Mouse (Mus musculus) bone marrow macrophage, adult 2 months (primary cell): Measurements from ENCODE around the gene Bach2. TPM values are rescaled to one million over a fixed set of nuclear protein-coding genes. Genes with fewer than 3 reads are reported as not detected.

Source experiments
- H3K27ac ChIP-seq: 2 replicates; pipeline ENCODE4 v1.5.1; 2012; ENCODE audit warnings: low read depth, low read length; ENCODE audit not compliant: insufficient read depth
- H3K4me1 ChIP-seq: 2 replicates; pipeline ENCODE4 v1.6.1; 2012; ENCODE audit warnings: low read length; ENCODE audit not compliant: control insufficient read depth, insufficient read depth
- H3K4me3 ChIP-seq: 2 replicates; pipeline ENCODE4 v1.5.1; 2012; ENCODE audit warnings: mild to moderate bottlenecking, low read length, moderate library complexity; ENCODE audit not compliant: insufficient read depth
- CTCF ChIP-seq: IDR thresholded peaks from 2 replicates; pipeline ENCODE4 v1.5.1; 2012; ENCODE audit warnings: low read depth, mild to moderate bottlenecking, low read length, moderate library complexity
- POLR2A ChIP-seq: IDR thresholded peaks from 2 replicates; pipeline ENCODE4 v1.6.1; 2012; ENCODE audit warnings: mild to moderate bottlenecking, low read depth, low read length, borderline replicate concordance
- polyA plus RNA-seq: library from polyadenylated mRNA; stranded (reverse); fragments of >200 nt; gene quantifications from 2 replicates; pipeline ENCODE4 v1.2.4, GENCODE M21; 2012; ENCODE audit not compliant: missing spikeins, insufficient read depth, insufficient read length

The Bach2 gene
- polyA plus RNA-seq, 1 experiment = 1.4 TPM

- H3K27ac ChIP-seq = no peak overlapping the region
- H3K4me1 ChIP-seq = no peaks in the 10 kb centered on the region
- H3K4me3 ChIP-seq = no peak overlapping the region
- TF ChIP-seq CTCF (no peak), POLR2A (no peak)
Measured at GRCm38 (mm10) chr4:32424434-32424833, 185.8 kb downstream of the Bach2 start.

- Histone ChIP-seq H3K4me1 (no peaks in the 10 kb centered on the region), H3K27ac (no peak overlapping the region), H3K4me3 (no peak overlapping the region)
- TF ChIP-seq CTCF (no peak), POLR2A (no peak)
Measured at GRCm38 (mm10) chr4:32425060-32425459, 186.5 kb downstream of the Bach2 start.

GRCm38 (mm10) chr4:32425641-32426040, 187.0 kb downstream of the Bach2 start:
- TF ChIP-seq POLR2A (no peak), CTCF (no peak)

GRCm38 (mm10) chr4:32426779-32427577, 188.4 kb downstream of the Bach2 start:
- Histone ChIP-seq H3K27ac (no peak overlapping the region), H3K4me3 (no peak overlapping the region), H3K4me1 (no peaks in the 10 kb centered on the region)
- TF ChIP-seq POLR2A (no peak), CTCF (no peak)

More at GRCm38 (mm10) chr4:32425641-32426040, 187.0 kb downstream of the Bach2 start:
- Histone ChIP-seq H3K27ac (no peak overlapping the region), H3K4me1 (no peaks in the 10 kb centered on the region), H3K4me3 (no peak overlapping the region)

- no peak overlapping the region for H3K27ac ChIP-seq
- TF ChIP-seq CTCF = no peak
- TF ChIP-seq POLR2A = no peak
- peaks cover 2% of the 10 kb centered on the region; the same call in 1 of the 2 replicates for H3K4me1 ChIP-seq
- no peak overlapping the region for H3K4me3 ChIP-seq
Measured at GRCm38 (mm10) chr4:32428738-32429137, 190.1 kb downstream of the Bach2 start.

- TF ChIP-seq POLR2A (no peak), CTCF (no peak)
- Histone ChIP-seq H3K27ac (no peak overlapping the region), H3K4me3 (no peak overlapping the region), H3K4me1 (peaks cover 2% of the 10 kb centered on the region; the same call in 1 of the 2 replicates)
Measured at GRCm38 (mm10) chr4:32430136-32430535, 191.5 kb downstream of the Bach2 start.

- Histone ChIP-seq H3K4me3 (no peak overlapping the region), H3K27ac (no peak overlapping the region), H3K4me1 (peaks cover 2% of the 10 kb centered on the region; the same call in 1 of the 2 replicates)
- TF ChIP-seq CTCF = no peak
Measured at GRCm38 (mm10) chr4:32430981-32431380, 192.4 kb downstream of the Bach2 start.

GRCm38 (mm10) chr4:32432271-32432781, 193.7 kb downstream of the Bach2 start:
- TF ChIP-seq POLR2A (no peak), CTCF (no peak)
- peaks cover 2% of the 10 kb centered on the region; the same call in 1 of the 2 replicates for H3K4me1 ChIP-seq
- H3K27ac ChIP-seq = no peak overlapping the region
- no peak overlapping the region for H3K4me3 ChIP-seq

GRCm38 (mm10) chr4:32432945-32433344, 194.3 kb downstream of the Bach2 start:
- H3K4me3 ChIP-seq = no peak overlapping the region
- H3K27ac ChIP-seq = no peak overlapping the region
- H3K4me1 ChIP-seq = peaks cover 2% of the 10 kb centered on the region; the same call in 1 of the 2 replicates
- TF ChIP-seq CTCF (no peak), POLR2A (no peak)

GRCm38 (mm10) chr4:32434612-32435011, 196.0 kb downstream of the Bach2 start:
- TF ChIP-seq POLR2A (no peak), CTCF (no peak)
- Histone ChIP-seq H3K27ac (no peak overlapping the region), H3K4me1 (peaks cover 2% of the 10 kb centered on the region; the same call in 1 of the 2 replicates), H3K4me3 (no peak overlapping the region)
